Mouse (Mus musculus): ENCODE data around the gene Ankrd55.
"Not testable (repeated sequence)": the region's sequence is repeated elsewhere in the genome, so short reads cannot be mapped to it uniquely, and the experiment has no call there.

Ankrd55 gene

GRCm38 (mm10) chr13:112289981-112290380, 1.7 kb downstream of the Ankrd55 start:
- in situ Hi-C loops (cut with MboI; ENCODE audit: low sequenced_read_pairs): loop anchor here (25.0 kb wide), 1 partner anchor 747 kb away; the partner anchor contains the start of genes Cdc20b and Gpx8

DNA sequence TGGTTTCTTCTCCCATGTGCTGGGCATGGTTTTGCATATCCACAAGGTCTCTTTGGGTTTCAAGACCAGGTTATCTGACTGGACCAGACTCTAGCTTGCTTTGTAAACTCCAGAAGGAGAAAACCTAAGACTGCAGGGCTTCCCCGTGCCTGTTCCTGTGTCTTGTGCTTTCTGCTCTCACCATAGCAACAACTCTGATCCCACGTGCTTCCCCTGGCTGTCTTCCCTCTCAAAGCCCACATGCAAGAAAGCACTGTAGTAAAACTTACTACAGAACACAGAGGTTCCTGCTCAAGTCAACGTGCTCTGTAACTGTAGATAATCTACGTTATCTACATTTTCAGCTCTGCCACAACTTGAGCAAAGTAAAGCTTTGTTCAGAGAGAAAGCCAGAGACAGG, 4.2 kb downstream of the Ankrd55 start:
- in situ Hi-C loops (cut with MboI; ENCODE audit: low sequenced_read_pairs): loop anchor here (25.0 kb wide), 1 partner anchor 745 kb away; the partner anchor contains the start of genes Cdc20b and Gpx8

DNA sequence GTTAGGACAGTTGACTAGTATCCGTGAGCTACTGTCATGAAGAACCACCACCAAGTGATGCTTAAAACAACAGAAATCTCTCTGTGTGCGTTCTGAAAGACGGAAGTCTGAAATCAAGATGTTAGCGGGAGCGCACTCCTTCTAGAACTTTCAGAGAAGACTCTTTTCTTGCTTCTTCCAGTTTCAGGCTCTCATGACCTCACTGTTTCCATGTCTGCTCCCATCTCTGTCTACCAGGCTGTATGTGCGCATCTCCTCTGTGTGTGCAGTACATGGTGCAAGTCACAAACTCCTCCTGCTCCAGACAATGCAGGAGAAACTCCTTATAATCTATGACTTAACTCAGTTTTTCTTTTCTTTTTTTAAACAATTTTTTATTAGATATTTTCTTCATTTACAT, 4.8 kb downstream of the Ankrd55 start:
- in situ Hi-C loops (cut with MboI; ENCODE audit: low sequenced_read_pairs): loop anchor here (25.0 kb wide), 1 partner anchor 744 kb away; the partner anchor contains the start of genes Cdc20b and Gpx8

DNA sequence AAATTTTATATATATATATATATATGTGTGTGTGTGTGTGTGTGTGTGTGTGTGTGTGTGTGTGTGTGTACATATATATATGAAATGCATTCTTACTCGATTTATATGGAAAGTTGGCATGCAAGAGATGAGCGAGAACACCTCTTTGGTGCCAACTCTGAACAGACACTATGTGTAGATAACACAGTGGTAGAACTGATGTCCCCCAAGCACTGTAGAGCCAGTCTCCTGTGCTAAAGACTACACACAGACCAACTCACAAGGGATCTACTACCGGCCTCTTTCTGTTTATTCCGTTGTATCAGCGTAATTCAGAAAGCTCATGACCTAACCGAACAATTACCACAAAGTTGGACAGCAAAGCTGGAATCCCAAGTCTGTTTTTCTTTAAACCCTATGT, 6.2 kb downstream of the Ankrd55 start:
- in situ Hi-C loops (cut with MboI; ENCODE audit: low sequenced_read_pairs): loop anchor here (25.0 kb wide), 1 partner anchor 743 kb away; the partner anchor contains the start of genes Cdc20b and Gpx8

DNA sequence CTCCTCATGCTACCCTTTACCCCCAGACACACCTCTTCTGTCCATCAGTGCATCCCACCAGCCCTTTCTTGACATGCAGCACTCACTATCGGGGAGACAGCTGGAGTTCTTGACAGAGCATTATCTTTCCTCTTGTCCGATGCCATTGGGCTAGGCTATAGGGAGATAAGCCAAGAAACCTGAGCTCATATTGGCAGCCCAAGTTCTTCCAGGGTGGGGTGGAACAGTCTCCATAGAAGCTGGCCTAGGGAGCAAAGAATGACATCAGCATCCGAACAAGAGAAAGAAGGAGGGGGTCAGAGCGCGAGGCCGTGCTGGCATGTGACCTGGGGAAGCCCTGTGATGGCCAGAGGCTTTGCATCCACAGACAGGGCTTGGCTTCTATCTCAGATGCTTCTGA, 9.5 kb downstream of the Ankrd55 start:
- in situ Hi-C loops (cut with MboI; ENCODE audit: low sequenced_read_pairs): loop anchor here (25.0 kb wide), 1 partner anchor 740 kb away; the partner anchor contains the start of genes Cdc20b and Gpx8

DNA sequence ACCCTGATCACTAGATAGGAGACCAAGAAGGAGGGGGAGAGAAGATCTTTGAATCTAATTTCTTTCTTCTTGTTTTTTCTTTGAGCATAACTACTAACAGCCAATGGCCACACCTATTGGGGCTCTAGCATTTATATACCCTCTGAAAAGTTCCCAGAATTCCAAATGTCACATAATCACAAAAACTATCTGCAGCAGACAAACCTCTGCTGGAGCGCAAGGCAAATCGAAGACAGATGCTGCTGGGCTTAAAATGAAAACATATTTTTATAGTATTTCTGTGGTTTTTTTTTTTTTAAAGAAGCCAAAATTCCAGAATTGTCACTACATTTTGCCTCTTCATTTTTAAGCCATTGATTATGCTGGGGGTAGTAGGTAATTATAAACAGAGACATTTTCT, 15.2 kb downstream of the Ankrd55 start:
- in situ Hi-C loops (cut with MboI; ENCODE audit: low sequenced_read_pairs): loop anchor here (10.0 kb wide), 1 partner anchor 201 kb away; no protein-coding TSS in a partner anchor

DNA sequence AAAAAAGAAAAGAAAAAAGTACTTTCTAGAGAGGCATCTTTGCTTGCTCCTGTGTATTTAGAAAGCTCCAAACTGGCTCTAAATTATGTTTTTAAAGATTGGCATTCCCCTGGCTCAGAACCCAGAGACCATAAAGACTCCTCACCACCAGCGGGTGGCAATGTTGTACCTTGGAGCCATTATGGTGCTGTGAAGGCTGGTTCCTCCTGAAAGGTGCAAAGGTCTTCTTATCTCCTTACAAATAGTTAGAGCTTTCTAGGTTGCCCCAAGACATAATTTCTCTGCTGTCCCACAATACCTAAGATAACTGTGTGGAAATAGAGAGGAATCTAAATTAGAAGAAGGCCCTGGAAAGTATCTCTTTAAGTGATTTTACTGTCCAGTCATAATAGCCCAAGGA, 20.4 kb downstream of the Ankrd55 start:
- in situ Hi-C loops (cut with MboI; ENCODE audit: low sequenced_read_pairs): loop anchor here (10.0 kb wide), 1 partner anchor 196 kb away; no protein-coding TSS in a partner anchor

GRCm38 (mm10) chr13:112311611-112312010, 23.4 kb downstream of the Ankrd55 start:
- in situ Hi-C loops (cut with MboI; ENCODE audit: low sequenced_read_pairs): not testable (repeated sequence)

DNA sequence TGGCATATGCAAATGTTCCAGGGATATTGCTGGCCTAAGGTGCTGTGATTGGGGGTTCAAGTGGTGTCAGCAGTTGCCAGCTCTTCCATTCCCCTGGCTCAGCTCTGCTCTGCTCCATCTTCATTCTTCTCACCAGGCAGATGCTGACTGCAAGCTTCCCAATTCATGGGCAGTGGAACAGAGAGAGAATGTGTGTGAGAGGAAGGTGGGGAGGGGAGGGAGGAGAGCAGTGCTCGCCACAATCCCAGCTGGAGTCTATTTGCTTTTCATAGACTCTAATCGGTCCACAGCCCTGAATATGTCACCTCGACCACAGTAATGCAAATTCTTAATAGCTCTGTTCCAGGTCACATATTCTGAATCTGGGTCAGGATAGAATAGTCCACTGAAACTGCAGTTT, 27.2 kb downstream of the Ankrd55 start:
- in situ Hi-C loops (cut with MboI; ENCODE audit: low sequenced_read_pairs): no loop called here

DNA sequence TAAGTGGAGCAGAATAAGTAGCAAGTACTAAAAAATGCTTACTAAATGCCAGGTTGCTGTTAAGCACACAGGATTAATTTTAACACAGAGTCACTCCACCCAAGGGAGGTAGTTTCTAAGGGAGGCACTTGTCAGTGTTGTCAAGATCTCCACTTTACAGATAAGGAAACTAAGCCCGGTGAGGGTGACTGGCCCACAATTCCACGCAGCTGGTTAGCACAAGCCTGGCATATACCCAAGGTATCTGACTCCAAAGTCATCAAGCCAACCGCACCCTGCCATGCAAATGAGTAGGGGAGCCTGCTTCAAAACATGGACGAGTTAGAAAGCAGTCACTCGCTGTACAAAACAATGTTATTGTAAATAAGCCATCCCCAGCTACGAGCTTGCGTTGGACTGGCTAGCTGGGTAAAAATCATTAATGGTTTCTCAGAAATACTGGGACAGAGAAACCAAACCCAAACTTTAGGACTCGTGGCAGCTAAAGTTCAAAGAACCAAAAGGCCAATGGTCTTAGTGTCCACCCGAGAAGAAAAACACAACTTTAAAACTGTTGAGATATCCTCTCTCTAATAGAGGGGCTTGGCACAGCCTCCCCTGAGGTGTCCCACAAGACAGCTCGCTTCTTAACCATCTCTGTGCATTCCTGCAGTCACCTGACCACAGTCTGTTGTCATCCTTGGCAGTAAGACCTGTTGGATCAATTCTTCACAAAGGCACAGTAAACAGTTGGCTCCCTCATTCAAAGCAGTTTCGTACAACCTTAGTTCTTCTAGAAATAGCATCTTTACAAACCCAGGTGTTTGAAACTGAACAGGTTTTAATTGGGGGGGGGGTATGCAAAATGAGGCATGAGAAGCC, 28.6 kb downstream of the Ankrd55 start:
- in situ Hi-C loops (cut with MboI; ENCODE audit: low sequenced_read_pairs): no loop called here

- in situ Hi-C loops (cut with MboI; ENCODE audit: low sequenced_read_pairs): no loop called here
Measured at GRCm38 (mm10) chr13:112318124-112318523, 29.9 kb downstream of the Ankrd55 start.

DNA sequence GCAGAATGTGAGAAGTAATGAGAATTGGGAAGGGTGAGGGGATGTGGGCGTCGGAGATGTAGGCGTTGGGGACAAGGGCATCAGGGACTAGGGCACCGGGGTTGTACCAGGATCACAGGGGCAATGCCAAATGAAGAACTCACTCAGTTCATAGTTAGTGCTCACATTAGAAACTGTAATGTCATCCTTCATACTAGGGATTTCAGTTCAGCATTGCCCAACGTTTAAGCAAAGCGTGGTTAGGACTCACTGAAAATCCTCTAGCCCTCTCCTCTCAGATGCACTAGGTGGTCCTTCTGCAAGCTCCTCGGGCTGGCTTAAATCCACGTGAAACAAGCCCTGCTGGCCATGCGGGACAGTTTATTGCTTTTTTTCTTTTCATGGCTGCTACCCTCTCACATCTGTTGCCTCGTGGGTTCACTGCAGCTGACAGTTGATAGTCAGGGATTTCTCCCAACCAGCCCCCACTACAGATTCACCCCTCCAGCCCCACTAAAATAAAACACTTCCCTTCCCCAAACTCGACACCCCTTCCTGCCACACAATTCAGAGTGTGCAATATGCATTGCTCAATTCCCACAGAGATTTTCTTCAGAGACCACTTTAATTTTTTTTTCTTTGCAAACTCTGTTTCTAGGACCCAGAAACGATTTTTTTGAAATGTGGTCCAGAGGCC, 35.5 kb downstream of the Ankrd55 start:
- in situ Hi-C loops (cut with MboI; ENCODE audit: low sequenced_read_pairs): no loop called here

- in situ Hi-C loops (cut with MboI; ENCODE audit: low sequenced_read_pairs): no loop called here
Measured at GRCm38 (mm10) chr13:112325126-112325525, 36.9 kb downstream of the Ankrd55 start.

- in situ Hi-C loops (cut with MboI; ENCODE audit: low sequenced_read_pairs): no loop called here
Measured at GRCm38 (mm10) chr13:112326403-112326802, 38.2 kb downstream of the Ankrd55 start.

- in situ Hi-C loops (cut with MboI; ENCODE audit: low sequenced_read_pairs): no loop called here
Measured at GRCm38 (mm10) chr13:112326977-112327376, 38.7 kb downstream of the Ankrd55 start.

- in situ Hi-C loops (cut with MboI; ENCODE audit: low sequenced_read_pairs): no loop called here
Measured at GRCm38 (mm10) chr13:112327511-112327910, 39.3 kb downstream of the Ankrd55 start.

DNA sequence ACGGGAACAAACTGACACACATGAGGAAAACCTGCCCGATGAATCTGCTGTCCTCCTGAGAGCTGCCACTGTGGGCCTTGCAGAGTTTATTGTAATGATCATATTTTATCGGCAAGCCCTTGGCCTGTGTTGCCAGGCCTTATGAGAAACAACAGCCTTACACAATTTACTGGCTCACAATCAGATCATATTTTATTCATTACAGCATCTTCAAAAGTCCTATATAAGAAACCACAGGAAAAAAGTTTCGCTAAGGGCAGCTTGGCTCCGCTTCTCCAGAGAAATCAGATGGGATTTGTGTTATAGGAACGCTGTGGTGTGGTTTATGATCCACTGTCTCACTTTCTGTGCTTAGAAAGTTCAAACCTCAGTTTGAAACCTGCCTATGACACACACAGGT, 42.0 kb downstream of the Ankrd55 start:
- in situ Hi-C loops (cut with MboI; ENCODE audit: low sequenced_read_pairs): no loop called here

DNA sequence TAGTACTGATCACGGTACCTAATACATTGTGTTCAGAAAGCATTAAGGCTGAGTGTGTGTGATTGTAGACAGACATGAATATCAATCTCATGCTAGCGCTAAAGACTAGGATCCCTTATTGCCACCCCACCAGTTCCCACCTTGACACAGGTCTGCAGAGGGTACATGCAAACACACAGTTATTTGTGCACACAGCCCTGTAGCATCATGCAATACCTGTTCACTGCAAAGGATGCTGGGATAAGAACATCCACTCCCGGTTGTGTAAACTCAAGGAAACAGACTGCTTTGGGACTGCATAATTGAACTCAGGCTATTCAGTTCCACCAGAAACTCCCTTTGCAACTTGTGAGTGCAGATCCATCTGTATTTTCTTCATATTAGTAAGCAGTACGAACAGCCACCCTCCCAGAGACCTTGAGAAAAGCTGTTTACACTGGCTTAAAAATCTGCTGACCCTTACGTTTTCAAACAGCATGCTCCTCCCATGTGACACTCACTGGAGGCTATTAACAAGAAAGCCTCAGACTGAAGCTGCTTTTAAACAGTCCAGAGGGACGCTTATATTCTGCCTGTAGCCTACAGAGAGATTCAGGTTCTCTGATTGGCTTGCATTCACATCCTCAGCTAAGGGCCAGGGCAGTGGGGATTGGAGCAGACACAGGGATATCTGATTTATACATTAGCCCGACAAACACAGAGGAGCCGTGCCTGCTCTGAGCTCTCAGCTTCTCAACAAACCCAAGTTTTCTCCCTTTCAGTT, 42.8 kb downstream of the Ankrd55 start:
- in situ Hi-C loops (cut with MboI; ENCODE audit: low sequenced_read_pairs): no loop called here

DNA sequence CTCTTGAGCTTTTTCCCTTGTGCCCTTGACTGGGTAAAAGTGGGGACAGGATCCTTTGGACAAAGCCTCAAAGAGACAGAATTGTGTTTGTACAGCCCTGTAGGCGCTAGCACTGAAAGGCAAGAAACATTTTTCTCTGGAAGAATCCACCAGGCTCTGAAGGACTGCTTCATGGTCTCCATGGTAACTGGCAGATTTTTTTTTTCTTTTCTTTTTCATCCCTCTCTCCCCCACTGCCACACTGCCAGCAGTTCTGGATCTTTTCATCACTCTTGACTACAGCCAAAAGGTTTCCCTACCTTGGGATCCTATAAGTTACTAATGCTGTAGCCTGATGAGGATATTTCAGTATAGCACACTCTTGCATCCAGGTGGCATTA, 43.4 kb downstream of the Ankrd55 start:
- in situ Hi-C loops (cut with MboI; ENCODE audit: low sequenced_read_pairs): no loop called here

- in situ Hi-C loops (cut with MboI; ENCODE audit: low sequenced_read_pairs): no loop called here
Measured at GRCm38 (mm10) chr13:112335531-112335930, 47.3 kb downstream of the Ankrd55 start.

- in situ Hi-C loops (cut with MboI; ENCODE audit: low sequenced_read_pairs): no loop called here
Measured at GRCm38 (mm10) chr13:112337146-112337545, 48.9 kb downstream of the Ankrd55 start.

Data from CH12F3 (cell line).